Mouse (Mus musculus): ENCODE measurements around the gene Rnf224.

The Rnf224 gene

GRCm38 (mm10) chr2:25194006-25194405 is 42.6 kb downstream of the Rnf224 start:
- DNase-seq (ENCODE audit: low spot score): no peak

GRCm38 (mm10) chr2:25193330-25193770 is 43.2 kb downstream of the Rnf224 start:
- DNase-seq (ENCODE audit: low spot score): peak; percentile 71

- no peak for DNase-seq (ENCODE audit: low spot score)
These were observed 48.7 kb downstream of the Rnf224 start for GRCm38 (mm10) chr2:25187841-25188240.

GRCm38 (mm10) chr2:25186575-25186930 is 50.0 kb downstream of the Rnf224 start:
- no peak for DNase-seq (ENCODE audit: low spot score)

- no peak for DNase-seq (ENCODE audit: low spot score)
These were observed 50.7 kb downstream of the Rnf224 start for GRCm38 (mm10) chr2:25185625-25186574.

- no peak for DNase-seq (ENCODE audit: low spot score)
These were observed 52.1 kb downstream of the Rnf224 start for GRCm38 (mm10) chr2:25184496-25184895.
